Mouse (Mus musculus): ENCODE measurements at regions not wholly inside any gene's neighbourhood (a gene's known extent, or its start where the extent isn't known, plus 50 kb on each side); places are given as distances from the start of the nearest gene placed in this dataset.

DNA sequence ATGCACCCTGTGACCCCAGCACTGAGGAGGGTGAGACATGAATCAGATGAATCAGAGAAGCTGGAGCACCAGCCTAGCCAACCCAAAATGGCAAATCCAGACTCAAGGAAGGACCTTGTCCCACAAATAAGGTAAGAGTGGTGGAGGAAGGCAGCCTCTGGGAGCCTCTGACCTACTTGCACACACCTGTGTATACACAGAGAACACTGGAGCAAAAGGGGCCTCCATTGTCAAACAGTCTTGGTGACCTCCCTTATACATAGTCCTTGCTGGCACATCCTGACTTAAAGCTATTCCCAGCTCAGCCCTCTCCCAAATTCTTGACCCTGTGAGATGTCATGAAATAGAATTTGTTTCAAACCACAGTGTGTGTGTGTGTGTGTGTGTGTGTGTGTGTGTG, 57.1 kb downstream of the Inhbb start:
- DNase-seq (ENCODE audit: low spot score): no peak

GRCm38 (mm10) chr1:119358096-119358495, 64.0 kb downstream of the Inhbb start:
- DNase-seq (ENCODE audit: low spot score): no peak

DNA sequence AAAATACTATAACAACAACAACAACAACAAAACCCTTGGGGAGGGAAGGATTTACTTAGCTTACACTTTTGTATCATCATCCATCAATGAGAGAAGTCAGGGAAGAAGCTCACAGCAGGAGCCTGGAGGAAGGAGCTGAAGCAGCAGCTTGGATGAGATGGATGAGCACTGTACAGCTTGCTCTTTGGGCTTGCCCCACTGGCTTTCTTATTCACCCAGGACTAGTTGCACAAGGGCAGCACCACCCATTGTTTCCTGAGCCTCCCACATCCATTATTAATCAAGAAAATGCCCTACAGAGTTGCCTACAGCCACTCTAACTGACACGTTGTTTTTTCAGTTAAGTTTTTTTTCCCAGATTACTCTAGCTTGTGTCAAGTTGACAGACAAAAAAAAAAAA, 65.1 kb downstream of the Inhbb start:
- no peak for DNase-seq (ENCODE audit: low spot score)

GRCm38 (mm10) chr1:119355456-119355855, 66.6 kb downstream of the Inhbb start:
- no peak for DNase-seq (ENCODE audit: low spot score)

DNA sequence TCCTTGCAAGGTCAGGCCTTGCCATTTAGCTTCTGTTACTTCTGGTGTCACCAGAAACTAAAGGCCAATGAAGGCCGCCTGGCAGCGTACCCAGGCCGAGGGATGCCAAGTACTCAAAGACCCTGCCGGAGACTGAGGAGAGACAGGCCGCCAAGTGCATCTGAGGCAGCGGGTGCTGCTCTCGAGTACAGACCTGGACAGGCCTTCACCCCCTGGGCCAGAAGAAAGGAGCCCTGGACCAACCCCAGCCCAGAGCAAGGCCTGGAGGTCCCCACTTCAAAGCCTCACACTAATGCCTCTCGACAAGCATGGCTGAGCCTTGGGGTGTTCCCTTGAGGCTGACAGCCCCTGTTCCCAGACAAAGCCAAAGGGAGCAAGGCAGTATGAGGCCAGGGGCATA, 70.5 kb downstream of the Inhbb start:
- no peak for DNase-seq (ENCODE audit: low spot score)

- DNase-seq (ENCODE audit: low spot score): no peak
These were observed 71.2 kb downstream of the Inhbb start for GRCm38 (mm10) chr1:119350846-119351245.

DNA sequence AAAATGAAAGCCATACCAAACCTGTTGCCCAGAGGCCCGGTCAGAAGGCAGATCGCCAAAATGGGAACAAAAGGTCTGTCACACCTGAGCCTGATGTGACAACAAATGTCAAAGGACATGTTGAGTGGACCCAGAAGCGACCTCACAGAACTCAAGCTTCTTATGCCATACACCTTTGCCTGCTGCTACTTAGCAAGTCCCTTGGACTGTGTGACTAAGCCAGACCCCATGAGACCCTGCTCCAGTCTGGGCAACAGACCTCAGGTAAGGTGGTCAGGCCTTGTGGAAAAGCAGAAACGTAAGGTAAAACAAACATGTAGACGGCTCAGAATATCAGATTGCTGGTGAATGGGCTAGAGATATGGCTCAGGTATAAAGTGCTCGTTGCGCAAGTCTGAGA, 71.8 kb downstream of the Inhbb start:
- no peak for DNase-seq (ENCODE audit: low spot score)

- DNase-seq (ENCODE audit: low spot score): no peak
These were observed 73.4 kb downstream of the Inhbb start for GRCm38 (mm10) chr1:119348456-119349208.

DNA sequence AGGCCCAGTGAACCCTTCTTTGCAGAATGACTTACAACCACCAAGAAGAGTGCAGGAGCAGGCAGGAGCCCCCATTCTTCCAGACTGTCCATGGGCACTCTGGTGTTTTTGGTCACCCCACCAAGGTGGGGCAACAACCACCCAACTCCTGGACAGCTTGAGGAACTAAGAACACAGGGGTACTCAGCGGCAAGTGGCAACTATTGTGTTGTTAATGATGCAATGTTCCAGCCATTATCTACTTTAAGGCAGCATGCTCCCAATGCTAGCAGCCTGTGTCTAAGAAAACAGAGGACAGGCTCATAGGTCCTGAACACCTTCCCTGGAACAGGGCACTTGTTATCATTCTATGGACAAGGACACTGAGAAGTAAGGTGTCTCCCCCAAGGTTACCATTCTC, 74.3 kb downstream of the Inhbb start:
- DNase-seq (ENCODE audit: low spot score): no peak

DNA sequence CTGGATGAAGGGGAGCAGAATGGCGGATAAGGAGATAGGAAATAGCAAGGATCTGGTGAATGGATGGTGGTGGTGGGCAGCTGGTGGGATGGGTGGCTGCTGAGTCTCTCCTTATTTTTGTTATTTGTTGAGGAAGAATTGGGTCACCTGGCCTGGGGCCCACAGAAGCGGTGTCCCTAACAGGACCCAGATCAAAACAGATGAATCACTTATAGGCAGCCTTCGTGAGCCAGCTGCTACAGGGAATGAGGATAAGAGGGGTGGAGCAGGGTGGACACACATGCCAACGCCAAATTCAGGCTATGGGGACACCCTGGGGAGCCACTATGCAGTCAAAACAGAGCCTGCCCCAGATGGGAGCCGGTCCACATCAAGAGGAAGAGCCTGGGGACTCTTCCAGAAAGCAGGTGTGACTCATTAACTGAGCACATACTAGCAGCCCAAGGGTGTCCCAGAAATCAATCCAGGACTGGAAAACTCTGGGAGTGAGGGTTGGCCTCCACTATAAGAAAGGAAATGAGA, 75.4 kb downstream of the Inhbb start:
- DNase-seq (ENCODE audit: low spot score): no peak

- no peak for DNase-seq (ENCODE audit: low spot score)
These were observed 76.8 kb downstream of the Inhbb start for GRCm38 (mm10) chr1:119345115-119345791.

DNA sequence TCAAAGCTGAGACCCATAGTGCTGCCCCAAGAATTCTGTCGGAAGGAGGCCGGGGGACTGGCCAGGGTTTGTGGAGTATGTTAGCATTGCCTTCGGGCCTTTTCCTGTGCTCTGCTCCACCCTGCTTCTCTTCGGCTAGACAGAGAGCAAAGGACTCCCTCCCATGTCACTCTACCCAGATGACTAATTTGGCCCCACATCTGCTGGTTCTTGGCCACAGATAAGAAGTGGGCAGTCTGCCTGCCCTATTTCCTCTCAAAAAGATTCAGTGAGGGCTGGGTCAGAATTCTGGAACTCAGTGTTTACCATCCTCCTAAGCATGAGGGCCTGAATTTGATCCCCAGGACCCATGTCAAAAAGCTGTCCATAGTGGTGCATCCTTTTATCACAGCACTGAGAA, 78.0 kb downstream of the Inhbb start:
- no peak for DNase-seq (ENCODE audit: low spot score)

- DNase-seq (ENCODE audit: low spot score): no peak
These were observed 86.9 kb downstream of the Inhbb start for GRCm38 (mm10) chr1:119335171-119335570.

GRCm38 (mm10) chr1:119330751-119331326, 91.2 kb downstream of the Inhbb start:
- no peak for DNase-seq (ENCODE audit: low spot score)

- DNase-seq (ENCODE audit: low spot score): no peak
These were observed 92.2 kb downstream of the Inhbb start for GRCm38 (mm10) chr1:119329693-119330434.

GRCm38 (mm10) chr1:119328921-119329692, 92.9 kb downstream of the Inhbb start:
- no peak for DNase-seq (ENCODE audit: low spot score)

- DNase-seq (ENCODE audit: low spot score): no peak
These were observed 97.5 kb downstream of the Inhbb start for GRCm38 (mm10) chr1:119324551-119324950.

- DNase-seq (ENCODE audit: low spot score): no peak
These were observed 99.6 kb downstream of the Inhbb start for GRCm38 (mm10) chr1:119322279-119322995.

DNA sequence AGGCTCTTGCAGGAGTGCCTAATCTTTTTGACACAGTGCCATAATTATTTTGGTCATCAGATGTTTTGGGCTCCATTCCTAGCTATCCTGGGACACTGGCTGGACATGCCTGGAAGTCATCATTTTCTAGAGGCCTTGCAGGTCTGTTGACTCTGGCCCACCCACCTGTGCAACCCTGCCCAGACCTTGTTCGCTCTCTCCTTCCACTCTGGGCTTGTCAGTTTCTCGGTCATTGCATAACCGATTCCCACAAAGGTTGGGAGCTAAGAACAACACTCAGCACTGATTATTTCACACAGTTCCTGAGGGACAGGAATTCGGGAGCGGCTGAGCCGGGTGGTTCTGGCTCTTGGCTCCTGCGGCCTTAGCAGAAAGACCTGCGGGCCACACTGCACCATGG, 100.2 kb downstream of the Inhbb start:
- no peak for DNase-seq (ENCODE audit: low spot score)

DNA sequence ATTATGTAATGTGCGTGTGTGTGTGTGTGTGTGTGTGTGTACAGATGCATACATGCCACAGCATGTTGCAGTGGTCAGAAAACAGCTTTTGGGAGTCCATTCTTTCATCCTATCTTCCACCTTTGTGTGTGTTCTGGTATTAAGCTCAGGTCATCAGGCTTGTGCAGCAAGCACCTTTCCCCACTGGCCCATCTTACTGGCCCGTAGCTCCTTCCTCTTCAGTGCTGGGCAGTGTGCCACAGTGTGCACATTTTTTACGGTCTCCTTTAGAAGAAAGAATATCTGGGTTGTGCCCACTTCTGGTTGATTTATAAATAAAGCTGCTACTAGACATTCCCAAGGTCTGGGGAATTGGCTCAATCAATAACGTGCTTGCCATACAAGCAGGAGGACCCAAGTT, 105.0 kb downstream of the Inhbb start:
- no peak for DNase-seq (ENCODE audit: low spot score)
